Mouse (Mus musculus) embryonic facial prominence, embryonic 14.5 days (tissue): ENCODE measurements around the gene Atp6ap1. TPM values are rescaled to one million over a fixed set of nuclear protein-coding genes. Genes with fewer than 3 reads are reported as not detected.

Experiments used
- ATAC-seq: fragments of 200-750 bp; cut with Nextera tagmentation; 2 replicates; pipeline ENCODE4 v1.8.0; 2017; ENCODE audit warnings: low read depth, moderate number of reproducible peaks, moderate TSS enrichment
- DNase-seq: peaks from one replicate; pipeline ENCODE4 v3.0.0-alpha.2; 2015; ENCODE audit warnings: low spot score
- H3K27ac ChIP-seq: fragments of 300-500 bp; sonication (generic); replicated peaks from 2 replicates; pipeline ENCODE4 v1.5.1; 2014; ENCODE audit warnings: low read depth, mild to moderate bottlenecking, low read length, moderate library complexity
- H3K27me3 ChIP-seq: fragments of 300-500 bp; sonication (generic); replicated peaks from 2 replicates; pipeline ENCODE4 v1.6.1; 2014; ENCODE audit warnings: low read length; ENCODE audit not compliant: control insufficient read depth, insufficient read depth
- H3K36me3 ChIP-seq: fragments of 300-500 bp; sonication (generic); 2 replicates; pipeline ENCODE4 v1.6.1; 2014; ENCODE audit warnings: low read length, mixed read lengths; ENCODE audit not compliant: control insufficient read depth, insufficient read depth
- H3K4me1 ChIP-seq: fragments of 300-500 bp; sonication (generic); 2 replicates; pipeline ENCODE4 v1.6.1; 2014; ENCODE audit warnings: antibody characterized with exemption, low read length; ENCODE audit not compliant: control insufficient read depth, insufficient read depth
- H3K4me2 ChIP-seq: fragments of 300-500 bp; sonication (generic); 2 replicates; pipeline ENCODE4 v1.6.1; 2014; ENCODE audit warnings: low read depth, mild to moderate bottlenecking, low read length, moderate library complexity, mixed read lengths
- H3K4me3 ChIP-seq: fragments of 300-500 bp; sonication (generic); 2 replicates; pipeline ENCODE4 v1.5.1; 2014; ENCODE audit warnings: low read depth, mild to moderate bottlenecking, low read length
- H3K9ac ChIP-seq: fragments of 300-500 bp; sonication (generic); 2 replicates; pipeline ENCODE4 v1.6.1; 2014; ENCODE audit warnings: low read depth, mild to moderate bottlenecking, low read length, moderate library complexity, mixed read lengths
- H3K9me3 ChIP-seq: fragments of 300-500 bp; sonication (generic); 2 replicates; pipeline ENCODE4 v1.6.1; 2016; ENCODE audit warnings: low read length; ENCODE audit not compliant: control insufficient read depth
- WGBS: fragments of 180-500 bp; shearing (Covaris S2); extraction: QIAGEN DNeasy Blood & Tissue Kit; methylation state at CpG from one replicate; pipeline ENCODE4 v1.1.7; 2014; 5-methylcytosine and 5-hydroxymethylcytosine counted together
- polyA plus RNA-seq: library from polyadenylated mRNA; unstranded; fragments of >200 nt; fragmentation: Nextera tagmentation; extraction: Ambion mirVana; gene quantifications from 2 replicates; pipeline ENCODE4 v1.2.1, GENCODE M21; 2014

The Atp6ap1 gene
- polyA plus RNA-seq, 1 experiment from 2014 or later: 138 TPM

DNA sequence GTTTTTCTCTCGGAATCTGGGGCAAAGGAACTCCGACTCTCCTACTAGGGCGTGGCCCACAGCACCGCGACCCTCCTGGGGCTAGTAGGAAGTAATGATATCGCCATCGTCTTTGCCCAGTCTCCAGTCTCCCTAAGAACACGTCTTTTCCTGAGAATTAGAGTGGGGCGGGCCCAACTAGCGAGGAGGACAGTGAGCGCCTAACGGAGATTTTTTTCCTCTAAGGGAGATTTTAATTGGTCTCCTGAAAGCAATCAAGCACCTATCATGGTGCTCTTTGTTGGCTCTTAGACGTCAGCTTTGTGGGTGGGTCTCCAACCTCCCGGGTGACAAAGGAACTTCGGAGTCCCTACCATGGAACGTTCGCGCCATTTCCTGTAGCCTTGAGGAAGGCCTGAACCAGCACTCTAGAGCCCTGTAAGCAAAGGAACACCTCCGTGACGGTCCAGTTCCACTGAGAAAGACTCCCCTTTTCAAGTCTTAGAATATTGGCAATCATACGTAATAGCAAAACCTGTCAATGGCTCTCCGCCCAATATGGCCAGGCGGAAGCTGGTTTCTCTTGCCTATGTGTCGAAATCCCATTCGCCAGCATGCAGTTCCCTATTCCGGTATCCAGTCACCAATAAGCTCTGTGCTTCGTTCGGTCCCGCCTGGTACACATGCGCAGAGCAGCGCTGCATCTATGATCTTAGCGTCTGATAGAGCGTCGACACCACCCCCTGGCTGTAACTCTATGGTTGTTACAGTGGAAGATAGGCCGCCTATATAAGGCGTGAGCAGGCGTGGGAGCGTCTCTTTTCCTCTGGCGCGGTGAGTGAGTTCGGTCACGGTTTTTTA, 26.6 kb upstream of the Atp6ap1 start, which contains the start of gene Rpl10:
Gene Rpl10, plus strand, starts transcription at position 751 of the 840 bp plus-strand sequence.
- peak within 1 kb of the TSS; percentile 60 for H3K4me2 ChIP-seq
- no peaks in the 10 kb centered on the region for H3K4me1 ChIP-seq
- no peaks in the 10 kb centered on the region for H3K27me3 ChIP-seq
- H3K9me3 ChIP-seq: no peaks in the 10 kb centered on the region
- DNase-seq (peak; percentile 98), ATAC-seq (peak; percentile 96)
- peak within 1 kb of the TSS; percentile 96 for H3K27ac ChIP-seq
- H3K9ac ChIP-seq: peak within 1 kb of the TSS; percentile 87
- H3K36me3 ChIP-seq: peaks cover 13% of the 10 kb centered on the region; the same call in 1 of the 2 replicates
- 21% methylated on average over 42 of the region's 42 CpGs for WGBS
- H3K4me3 ChIP-seq: peak within 1 kb of the TSS; percentile 60

DNA sequence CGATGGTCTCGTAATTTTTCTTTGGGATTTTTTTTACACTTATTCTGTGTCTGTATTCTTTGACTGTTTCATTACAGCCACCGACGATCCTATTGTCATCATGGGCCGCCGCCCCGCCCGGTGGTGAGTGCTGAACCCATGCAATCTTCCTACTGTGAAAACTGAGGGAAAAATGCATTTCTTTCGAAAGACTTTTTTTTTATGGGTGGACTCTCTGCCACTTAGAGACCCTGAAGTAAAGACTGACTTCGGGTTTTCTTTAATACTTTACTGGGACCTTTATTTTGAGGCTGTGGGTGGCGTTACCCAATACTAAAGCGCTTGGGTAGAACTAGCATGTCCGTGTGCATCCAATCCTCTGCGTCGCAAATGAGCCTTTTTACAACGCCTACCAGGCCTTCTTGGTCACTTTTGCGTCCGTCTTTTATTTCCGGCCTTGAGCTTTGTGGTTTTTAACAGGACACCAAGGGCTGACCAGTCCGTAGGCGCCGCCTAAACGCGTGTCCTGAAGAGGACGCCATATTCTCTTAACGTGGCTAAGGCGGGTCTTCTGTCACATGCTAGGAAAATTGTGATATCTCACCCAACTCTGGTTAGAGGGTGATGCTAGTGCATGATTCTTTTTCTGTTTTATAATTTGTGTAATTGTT, 25.9 kb upstream of the Atp6ap1 start:
- WGBS: 18% methylated on average over 27 of the region's 27 CpGs
- H3K4me3 ChIP-seq: peak overlapping the region; percentile 60
- peak; percentile 21 for DNase-seq
- H3K9me3 ChIP-seq: no peaks in the 10 kb centered on the region
- peak overlapping the region; percentile 83 for H3K27ac ChIP-seq
- no peaks in the 10 kb centered on the region for H3K27me3 ChIP-seq
- H3K9ac ChIP-seq: peak overlapping the region; percentile 87
- H3K4me2 ChIP-seq: peak overlapping the region; percentile 60
- peaks cover 13% of the 10 kb centered on the region; the same call in 1 of the 2 replicates for H3K36me3 ChIP-seq
- no peaks in the 10 kb centered on the region for H3K4me1 ChIP-seq
- ATAC-seq: no peak

DNA sequence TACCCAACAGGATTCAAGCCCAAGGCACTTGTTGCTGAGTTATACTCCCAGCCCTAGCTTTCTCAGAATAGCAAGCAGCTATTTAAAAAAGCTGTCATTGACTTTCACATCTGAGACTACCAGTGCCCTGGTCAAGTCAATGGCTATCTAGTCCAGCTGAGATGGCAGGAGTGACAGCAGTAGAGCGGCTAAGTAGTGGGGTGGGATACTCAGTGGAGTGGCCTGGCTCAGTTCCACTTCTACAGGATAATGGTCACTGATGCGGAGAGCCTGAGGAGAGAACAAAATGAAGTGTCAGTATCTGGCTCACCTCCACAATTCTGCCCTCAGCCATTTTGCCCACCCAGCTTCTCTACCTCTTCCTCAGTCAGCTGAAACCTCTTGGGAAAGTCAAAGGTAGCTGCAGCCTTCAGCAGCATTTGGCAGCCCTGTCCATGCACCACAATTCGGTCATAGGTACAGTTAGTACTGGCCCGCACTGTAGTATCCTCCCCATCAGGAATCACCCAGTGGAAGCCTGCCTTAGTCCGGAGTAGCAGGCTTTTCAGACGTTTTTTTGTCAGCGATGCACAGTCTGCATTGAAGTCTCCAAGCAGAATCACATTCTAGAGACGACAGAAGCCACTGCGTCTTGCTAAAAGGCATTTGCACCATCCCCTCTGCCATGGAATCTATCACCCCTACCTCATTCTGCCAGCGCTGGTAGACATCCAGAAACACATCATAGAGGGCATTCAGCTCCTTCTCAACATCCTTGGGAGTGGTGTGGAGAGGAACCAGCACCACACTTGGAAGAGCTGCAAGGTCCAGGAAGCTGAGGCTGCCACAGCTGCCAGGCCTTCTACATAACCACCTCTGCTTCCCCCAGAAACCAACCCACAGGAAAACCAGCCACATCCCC, 23.2 kb upstream of the Atp6ap1 start:
- ATAC-seq (no peak), DNase-seq (peak; percentile 5)
- 34% methylated on average over 10 of the region's 10 CpGs for WGBS
- Histone ChIP-seq H3K27ac (no peak overlapping the region), H3K4me3 (no peak overlapping the region), H3K4me1 (no peaks in the 10 kb centered on the region), H3K36me3 (peaks cover 13% of the 10 kb centered on the region; the same call in 1 of the 2 replicates), H3K4me2 (no peak overlapping the region), H3K9ac (no peak overlapping the region), H3K9me3 (no peaks in the 10 kb centered on the region), H3K27me3 (no peaks in the 10 kb centered on the region)

DNA sequence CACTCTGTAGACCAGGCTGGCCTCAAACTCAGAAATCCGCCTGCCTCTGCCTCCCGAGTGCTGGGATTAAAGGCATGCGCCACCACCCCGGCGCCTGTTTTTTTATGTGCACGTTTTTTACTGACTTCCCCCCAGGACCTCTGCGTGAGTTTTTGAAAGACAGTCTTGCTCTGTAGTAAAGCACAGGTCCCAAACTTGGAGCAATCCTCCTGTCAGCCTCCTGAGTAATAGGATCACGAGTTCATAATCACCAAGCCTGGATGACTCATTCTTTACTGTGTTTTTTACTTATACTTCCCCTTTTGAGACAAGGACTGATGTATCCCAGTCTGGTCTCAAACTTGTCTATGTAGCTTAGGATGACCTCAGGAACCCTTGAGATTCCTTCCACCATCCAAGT, 19.0 kb upstream of the Atp6ap1 start:
- Histone ChIP-seq H3K4me3 (no peak overlapping the region), H3K4me1 (no peaks in the 10 kb centered on the region), H3K4me2 (no peak overlapping the region), H3K36me3 (0 out of 2 replicates have a peak, but pooled peaks cover 5% of the 10 kb centered on the region), H3K9ac (no peak overlapping the region), H3K9me3 (no peaks in the 10 kb centered on the region), H3K27me3 (no peaks in the 10 kb centered on the region), H3K27ac (no peak overlapping the region)
- DNase-seq: no peak
- 69% methylated on average over 8 of the region's 8 CpGs for WGBS
- ATAC-seq: no peak

DNA sequence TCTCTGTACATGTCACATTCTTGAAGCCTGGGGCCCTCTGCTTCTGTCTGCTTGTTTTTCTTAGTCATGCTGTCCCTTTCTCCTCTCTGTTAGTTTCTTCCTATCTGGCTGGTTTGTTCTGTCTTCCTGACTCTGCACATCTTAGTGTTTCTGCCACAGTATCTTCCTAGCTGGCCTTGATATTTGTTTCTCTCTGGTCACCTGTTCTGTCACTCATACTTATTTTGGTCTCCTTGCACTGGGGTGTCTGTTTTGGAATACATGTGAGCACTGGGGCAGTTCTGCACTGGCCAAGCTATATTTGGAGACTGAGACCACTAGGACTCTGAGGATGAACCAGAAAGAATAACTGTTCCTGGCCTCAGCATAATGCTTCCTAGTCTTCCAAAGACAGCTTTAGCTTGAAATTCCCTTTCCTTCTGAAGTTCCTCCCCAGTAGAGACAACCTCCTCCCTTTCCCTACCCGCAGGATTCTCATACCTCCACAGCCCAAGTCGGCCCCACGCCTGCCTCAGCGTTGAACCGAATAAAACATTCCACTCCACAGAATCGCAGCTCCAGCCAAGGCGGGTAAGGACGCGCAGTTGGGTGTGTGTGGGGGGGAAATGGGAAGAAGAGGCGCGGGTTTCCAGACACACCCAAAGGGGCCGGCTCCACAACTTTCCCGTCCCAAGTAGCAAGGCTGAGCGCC, 15.7 kb upstream of the Atp6ap1 start:
- Histone ChIP-seq H3K27me3 (no peaks in the 10 kb centered on the region), H3K36me3 (no peaks in the 10 kb centered on the region), H3K4me1 (no peaks in the 10 kb centered on the region), H3K9me3 (no peaks in the 10 kb centered on the region), H3K4me3 (peak overlapping the region; percentile 62), H3K4me2 (peak overlapping the region; percentile 66), H3K9ac (peak overlapping the region; percentile 77), H3K27ac (peak overlapping the region; percentile 77)
- WGBS: 6% methylated on average over 12 of the region's 14 CpGs
- ATAC-seq (0 out of 2 replicates have a peak, but pooled peaks have one; percentile 2), DNase-seq (peak; percentile 5)

DNA sequence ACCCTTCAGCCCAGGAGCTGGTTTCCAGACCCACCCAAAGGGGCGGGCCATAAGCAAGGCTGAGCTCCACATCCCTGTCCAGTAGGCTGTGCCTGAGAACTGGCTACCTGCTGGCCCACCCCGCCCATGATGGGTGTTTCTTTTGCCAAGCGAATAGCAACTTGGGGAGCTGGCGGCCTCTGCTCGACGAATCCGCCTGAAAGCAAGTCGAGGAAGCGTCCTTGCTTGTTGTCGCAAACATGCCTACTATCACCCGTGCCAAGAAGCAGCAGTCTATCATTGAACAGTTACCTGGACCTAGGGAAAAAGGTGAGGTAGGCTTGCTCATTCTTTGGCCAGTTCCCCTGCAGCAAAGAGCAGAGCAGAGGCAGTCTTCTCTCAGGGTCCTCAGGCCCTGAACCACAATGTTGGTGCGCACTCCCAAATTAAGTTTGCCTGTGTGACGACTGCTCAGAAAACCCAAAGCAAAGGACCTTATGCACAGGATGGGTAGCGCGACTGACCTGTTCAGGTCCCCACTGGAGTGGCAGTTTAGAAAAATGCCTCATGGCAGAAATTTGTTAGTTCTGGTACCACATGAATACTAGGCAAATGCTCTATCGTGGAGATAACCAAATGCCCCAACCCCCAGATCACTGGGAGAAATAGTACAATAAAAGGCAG, 15.0 kb upstream of the Atp6ap1 start, which contains the start of the genes Taz and Dnase1l1:
Gene Taz, plus strand, starts transcription at position 181 of the 663 bp plus-strand sequence.
Gene Dnase1l1, minus strand, starts transcription at position 606 of the 663 bp plus-strand sequence.
- Histone ChIP-seq H3K27ac (peak within 1 kb of the TSS; percentile 87), H3K9me3 (no peaks in the 10 kb centered on the region), H3K4me2 (peak within 1 kb of the TSS; percentile 66), H3K4me3 (peak within 1 kb of the TSS; percentile 62), H3K27me3 (no peaks in the 10 kb centered on the region), H3K4me1 (no peaks in the 10 kb centered on the region), H3K36me3 (no peaks in the 10 kb centered on the region), H3K9ac (peak within 1 kb of the TSS; percentile 77)
- ATAC-seq (peak; percentile 95), DNase-seq (peak; percentile 95)
- WGBS: 22% methylated on average over 13 of the region's 16 CpGs

DNA sequence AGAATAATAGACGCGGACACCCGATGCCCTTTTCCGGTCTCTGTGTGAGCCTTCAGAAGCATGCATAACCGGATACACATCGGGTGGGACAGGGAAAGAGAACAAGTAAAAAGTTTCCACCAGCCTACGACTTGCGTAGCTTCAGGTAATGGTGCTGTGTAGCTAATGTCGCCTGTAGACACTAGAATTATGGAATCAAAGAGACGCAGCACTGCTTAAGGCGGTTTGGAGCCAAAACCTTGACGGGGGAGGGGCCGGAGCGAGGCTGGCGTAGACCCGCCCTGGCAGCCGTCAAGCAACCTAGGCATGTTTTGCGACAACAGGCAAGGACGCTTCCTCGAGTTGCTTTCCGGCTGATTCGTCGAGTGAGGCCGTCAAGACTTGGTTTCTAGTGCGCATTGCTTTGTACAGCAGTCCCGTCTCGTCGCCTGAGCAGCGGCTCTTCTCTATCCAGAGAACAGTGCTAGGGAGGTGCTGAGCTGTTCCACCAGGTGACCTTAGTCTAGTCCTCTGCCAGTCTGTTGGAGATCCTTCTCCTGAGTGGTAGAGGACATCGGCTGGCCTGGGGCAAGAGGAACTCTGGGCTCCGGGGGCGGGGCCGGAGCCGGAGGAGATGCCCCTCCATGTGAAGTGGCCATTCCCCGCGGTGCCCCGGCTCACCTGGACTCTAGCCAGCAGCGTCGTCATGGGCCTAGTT, 14.4 kb upstream of the Atp6ap1 start:
- ATAC-seq (peak; percentile 75), DNase-seq (peak; percentile 95)
- H3K27me3 ChIP-seq: no peaks in the 10 kb centered on the region
- H3K9ac ChIP-seq: peak overlapping the region; percentile 77
- H3K27ac ChIP-seq: peak overlapping the region; percentile 87
- H3K4me1 ChIP-seq: no peaks in the 10 kb centered on the region
- WGBS: 27% methylated on average over 31 of the region's 39 CpGs
- peak overlapping the region; percentile 66 for H3K4me2 ChIP-seq
- H3K36me3 ChIP-seq: no peaks in the 10 kb centered on the region
- H3K4me3 ChIP-seq: peak overlapping the region; percentile 62
- H3K9me3 ChIP-seq: no peaks in the 10 kb centered on the region
